Mouse (Mus musculus) adrenal gland, postnatal 14 days (tissue): ENCODE measurements at regions not wholly inside any gene's neighbourhood (a gene's known extent, or its start where the extent isn't known, plus 50 kb on each side); places are given as distances from the start of the nearest gene placed in this dataset.

ENCODE experiments used
- DNase-seq: peaks from one replicate; pipeline ENCODE4 v3.0.0; 2021; ENCODE audit warnings: mixed read lengths

DNA sequence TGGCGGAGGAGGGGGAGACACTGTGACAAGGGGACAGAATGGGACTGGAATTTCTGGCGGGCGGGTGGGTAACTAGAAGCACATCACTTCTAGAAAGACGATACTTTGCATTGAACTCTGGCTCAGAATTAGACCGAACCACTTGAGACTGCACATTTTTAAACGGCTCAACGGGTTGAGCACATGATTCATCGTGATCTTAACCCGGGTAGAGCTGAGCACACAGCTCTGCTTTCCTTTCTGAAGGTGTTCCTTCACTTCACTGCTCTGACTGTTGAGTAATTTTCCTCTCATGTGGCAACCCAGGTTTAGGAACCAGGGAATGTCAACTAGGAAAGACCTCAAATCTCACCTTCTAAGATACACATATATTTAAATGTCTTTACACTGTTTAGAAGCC lies 180.9 kb downstream of the Zfp365 start:
- no peak for DNase-seq

DNA sequence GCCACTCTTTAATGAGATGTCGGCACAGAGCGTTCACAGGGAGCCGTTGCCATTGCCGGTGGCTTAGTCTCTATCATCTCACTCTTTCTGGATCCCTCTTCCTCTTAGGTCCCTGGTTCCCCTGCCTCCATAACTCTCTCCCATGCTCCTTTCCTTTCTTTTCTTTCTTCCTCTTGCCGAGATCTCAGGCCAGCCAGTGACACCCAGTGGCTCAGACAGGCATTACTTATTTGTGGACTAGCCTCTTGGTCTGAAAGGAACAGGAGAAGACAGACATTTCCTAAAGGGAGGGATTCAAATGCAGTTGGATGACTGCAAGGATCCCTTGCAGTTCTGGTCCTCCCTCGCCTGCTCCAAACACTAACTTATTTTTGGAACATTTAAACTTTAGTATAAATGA lies 180.5 kb upstream of the Ado start:
- DNase-seq = peak; percentile 67

DNA sequence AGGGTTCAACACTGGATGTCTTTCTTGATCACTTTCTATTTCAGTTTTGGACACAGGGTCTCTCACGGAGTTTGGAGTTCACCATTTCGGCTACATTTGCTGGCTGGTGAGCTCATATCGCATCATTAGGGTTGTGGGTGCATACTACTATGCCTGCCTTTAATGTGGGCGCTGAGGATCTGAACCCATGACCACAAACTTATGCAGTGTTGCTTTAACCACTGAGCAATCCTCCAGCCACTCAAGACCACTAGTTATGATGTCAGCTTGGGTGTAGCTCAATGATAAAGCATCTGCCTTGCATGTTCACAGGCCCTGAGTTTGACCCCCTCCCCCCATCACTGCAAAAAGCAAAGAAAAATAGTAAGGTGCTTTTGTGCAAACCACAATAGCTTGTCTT lies 178.8 kb upstream of the Ado start:
- no peak for DNase-seq

DNA sequence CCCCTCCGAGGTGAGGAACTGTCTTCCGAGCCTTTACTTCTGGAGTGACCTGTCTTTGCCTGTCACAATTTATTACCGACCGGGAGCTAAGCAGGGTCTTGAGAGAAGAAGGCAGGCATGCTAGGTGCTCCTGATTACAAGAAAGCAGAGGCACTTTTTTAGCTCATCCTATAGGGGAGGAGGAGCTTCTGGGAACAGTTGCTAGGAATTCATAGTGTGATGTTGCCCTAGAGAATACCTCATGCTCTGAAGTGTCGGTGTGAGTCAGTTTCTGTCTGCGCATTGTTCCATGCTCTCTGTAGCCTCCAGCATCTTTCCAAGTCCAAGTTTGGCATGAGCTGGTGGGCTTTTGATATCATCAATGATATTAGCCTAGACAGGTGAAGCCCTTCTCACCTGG lies 178.0 kb upstream of the Ado start:
- no peak for DNase-seq

DNA sequence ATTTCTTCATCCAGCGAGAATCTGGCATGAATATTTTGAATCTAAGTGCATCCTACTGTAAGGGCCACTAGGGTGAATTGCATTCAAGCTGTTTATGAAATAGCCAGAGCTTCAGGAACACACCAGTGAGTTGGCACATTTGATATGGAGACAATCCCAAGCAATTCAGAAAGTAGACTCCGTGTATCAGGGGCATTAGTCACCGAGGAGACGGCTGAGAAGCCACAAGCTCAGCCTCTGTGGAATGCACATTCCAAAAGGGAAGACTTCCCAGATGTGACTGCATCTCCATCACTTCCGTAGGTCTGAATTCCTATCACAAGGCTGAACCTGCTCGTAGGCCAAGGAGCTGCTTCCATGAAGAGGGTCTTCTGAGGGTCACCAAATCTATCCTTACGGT lies 177.6 kb upstream of the Ado start:
- DNase-seq = no peak

DNA sequence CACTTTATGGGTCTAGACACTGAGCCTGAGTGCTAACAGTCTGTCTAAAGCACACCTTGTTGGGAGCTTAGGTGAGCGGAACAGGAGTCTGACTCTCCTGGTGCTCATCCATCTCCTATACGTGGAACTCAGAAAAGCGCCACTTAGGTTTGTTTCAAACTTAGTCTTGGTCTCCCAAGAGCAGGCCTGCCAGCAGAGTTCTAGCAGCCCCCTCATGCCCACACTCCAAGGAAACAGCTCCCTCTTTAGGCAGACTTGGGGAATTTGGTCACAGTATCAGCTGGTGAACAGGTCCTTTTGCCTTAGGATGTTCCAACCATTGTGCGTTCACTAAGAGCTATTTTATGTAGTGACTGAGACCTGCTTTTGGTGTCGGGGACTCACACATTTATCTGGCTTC lies 173.0 kb upstream of the Ado start:
- DNase-seq = peak; percentile 28

DNA sequence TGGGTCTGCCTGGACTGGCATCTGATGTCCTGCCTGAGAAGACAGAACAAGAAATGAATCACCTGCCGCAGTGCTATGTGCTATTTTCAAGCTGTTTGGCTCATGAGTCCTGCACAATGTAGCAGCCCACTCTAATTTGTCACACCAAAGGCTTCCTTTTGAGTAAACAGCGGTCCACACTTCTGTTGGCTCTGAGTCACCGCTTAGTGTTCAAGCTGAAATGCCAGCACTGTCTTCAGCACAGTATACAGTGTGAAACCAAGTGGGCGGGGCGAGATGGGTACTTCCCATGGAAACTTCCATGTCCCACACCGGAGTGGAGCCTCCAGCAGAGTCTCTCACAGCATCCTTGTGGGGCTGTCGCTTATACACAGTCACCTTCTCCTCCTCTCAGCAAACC lies 168.8 kb upstream of the Ado start:
- no peak for DNase-seq

DNA sequence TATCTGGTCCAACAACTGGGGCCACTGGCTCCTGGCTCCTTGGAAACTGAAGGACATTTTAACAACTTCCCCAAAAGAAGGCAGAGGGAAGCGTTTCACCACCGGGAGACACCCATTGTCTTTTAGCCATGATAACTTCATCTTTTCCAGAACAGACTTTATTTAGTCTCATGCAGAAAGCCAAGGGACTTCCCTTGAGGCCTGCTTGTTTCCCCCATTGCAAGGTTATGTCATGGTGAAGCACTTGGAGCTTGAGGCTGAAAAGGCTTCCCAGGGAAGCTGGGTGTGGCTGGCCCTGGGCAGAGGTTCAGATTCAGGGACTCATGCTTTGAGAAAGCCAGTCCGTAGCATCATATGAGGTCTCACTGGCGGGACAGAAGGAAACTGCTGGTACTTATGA lies 166.3 kb upstream of the Ado start:
- DNase-seq = no peak

DNA sequence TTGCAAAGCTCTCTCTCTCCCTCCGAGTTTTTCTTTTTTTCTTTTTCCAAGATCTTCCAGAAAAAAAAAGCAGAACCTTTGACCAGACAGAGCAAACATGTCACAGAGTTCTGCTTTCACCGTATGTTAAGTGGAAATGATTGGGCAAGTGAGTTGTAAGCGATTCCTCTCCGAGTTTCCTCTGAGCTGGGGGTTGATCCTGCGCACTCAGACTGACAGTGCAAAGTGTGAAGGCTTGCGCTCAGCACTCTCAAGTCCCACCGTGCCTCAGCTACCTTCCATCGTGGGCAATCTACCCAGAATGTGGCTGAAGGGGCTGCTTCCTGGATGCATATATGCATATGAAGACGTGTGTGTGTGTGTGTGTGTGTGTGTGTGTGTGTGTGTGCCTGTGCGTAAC lies 164.3 kb upstream of the Ado start:
- no peak for DNase-seq

DNA sequence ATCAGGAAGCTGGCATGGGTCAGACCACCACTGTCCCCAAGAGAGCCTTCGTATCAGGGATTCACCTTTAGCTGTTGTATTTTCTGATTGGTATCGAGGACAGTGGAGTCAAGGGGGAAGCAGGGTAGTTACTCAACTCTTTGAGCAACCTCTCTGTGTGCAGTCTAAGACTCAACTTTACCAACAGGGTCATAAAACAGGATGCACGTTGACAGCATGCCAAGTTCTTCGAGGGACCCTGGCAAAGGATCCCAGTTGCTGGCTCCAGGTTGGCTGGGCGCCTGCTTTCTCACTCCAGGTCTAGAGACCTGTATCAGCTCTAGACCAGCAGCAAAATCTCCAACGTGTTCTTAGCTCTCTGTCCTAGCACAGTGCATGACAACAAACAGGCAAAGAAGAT lies 163.9 kb upstream of the Ado start:
- peak; percentile 48 for DNase-seq

DNA sequence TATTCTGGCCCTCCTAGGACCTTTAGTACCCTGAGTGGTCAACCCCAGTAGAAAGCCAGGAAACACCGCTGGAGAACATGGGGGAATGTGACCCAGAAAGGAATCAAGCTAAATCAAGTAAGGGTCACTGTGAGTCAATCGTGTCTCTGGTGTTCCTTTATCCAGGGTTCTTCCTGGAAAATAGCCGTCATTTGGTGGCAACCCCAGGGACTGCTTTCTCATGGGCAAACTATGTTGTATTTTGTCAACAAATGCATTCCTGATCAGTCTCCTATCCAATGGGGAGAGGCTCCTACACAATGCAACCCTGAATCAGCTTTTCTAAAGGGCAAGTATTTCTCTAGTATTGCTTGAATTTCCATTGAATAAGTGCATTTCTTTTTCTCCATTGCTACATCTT lies 163.2 kb upstream of the Ado start:
- DNase-seq = no peak

DNA sequence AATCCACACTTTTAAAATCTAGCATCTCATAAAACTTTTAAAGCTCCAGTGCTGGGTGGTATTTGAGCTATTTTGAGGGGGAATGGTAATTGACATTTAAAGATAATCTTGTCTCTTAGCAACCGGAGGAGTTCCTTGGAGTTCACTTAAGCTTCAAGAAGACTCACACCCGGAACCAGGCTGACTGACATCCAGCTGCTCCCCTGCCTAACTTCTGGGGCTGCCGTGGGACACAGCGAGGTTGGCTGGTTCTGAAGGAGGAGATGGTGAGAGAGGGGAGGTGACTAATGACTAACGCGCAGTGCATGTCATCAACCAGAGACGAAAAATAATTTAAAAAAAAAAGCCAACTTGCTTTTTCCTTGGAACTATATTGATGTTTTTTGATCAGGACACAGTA lies 157.7 kb upstream of the Ado start:
- DNase-seq = no peak

DNA sequence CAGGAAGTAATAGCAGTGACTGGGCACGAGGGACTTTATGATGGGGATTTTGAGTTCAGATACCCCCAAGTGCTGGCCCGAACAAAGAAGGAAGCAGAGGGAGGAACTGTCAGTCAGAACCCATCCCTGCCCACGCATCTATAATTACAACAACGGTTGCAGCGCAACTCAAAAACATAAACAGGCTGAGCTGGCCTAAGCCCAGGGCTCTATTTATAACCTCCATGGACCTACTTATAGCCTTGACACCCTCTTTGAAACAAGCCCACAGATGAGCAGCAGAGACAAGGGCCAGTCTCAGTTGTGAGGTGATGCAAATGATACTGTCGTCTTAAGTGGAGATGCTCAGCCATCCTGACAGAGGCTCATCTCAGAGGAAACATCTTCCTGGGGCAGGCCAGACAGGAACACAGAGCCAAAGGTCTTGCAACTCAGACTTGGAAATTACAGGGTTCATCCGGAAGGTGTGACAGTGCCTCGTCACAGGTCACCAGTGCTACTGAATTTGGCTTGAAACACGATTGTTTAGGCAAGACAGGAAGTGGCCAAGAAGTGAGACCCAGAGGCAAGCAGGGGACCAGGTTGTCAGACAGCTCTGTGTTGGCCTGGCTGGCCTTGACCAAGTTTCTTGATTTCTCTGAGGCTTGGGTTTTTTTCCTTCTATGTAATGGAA lies 154.2 kb upstream of the Ado start:
- no peak for DNase-seq

DNA sequence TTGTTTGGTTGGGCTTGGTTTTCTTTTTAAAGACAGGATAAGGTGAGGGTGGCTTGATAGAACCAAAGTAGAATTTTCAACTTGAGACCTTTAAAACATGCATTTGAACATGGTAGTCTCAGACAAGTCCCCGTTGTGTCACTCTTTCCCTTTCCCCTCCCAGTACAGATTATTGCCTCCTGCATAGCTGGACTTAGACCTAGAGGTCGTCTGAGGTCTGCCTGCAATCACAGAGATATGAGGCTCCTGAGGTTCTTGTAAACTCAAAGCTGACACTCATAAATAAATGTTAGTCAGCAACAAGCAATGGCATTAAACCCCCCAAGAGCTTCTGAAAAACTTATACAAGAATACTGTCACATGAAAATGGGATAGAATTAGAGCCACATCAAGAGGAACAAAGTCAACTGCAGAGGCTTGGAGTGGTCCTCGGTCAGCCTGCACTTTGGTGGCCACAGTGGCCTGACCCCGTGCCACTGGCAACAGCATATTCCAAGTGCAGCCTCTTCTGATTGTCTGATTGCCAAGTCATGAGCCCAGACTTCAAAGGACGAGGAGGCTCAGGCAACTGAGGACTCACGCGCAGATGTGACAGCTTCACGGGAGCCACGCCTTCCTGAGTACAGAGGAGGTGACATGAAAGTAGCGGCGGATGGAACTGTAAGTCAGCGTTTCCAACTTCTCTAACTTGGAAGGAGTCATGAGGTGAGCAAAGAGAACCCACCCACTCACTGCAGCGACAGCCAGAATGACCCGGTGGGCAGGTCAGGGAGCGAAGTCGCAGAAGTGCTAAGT lies 148.8 kb upstream of the Ado start:
- DNase-seq = no peak

DNA sequence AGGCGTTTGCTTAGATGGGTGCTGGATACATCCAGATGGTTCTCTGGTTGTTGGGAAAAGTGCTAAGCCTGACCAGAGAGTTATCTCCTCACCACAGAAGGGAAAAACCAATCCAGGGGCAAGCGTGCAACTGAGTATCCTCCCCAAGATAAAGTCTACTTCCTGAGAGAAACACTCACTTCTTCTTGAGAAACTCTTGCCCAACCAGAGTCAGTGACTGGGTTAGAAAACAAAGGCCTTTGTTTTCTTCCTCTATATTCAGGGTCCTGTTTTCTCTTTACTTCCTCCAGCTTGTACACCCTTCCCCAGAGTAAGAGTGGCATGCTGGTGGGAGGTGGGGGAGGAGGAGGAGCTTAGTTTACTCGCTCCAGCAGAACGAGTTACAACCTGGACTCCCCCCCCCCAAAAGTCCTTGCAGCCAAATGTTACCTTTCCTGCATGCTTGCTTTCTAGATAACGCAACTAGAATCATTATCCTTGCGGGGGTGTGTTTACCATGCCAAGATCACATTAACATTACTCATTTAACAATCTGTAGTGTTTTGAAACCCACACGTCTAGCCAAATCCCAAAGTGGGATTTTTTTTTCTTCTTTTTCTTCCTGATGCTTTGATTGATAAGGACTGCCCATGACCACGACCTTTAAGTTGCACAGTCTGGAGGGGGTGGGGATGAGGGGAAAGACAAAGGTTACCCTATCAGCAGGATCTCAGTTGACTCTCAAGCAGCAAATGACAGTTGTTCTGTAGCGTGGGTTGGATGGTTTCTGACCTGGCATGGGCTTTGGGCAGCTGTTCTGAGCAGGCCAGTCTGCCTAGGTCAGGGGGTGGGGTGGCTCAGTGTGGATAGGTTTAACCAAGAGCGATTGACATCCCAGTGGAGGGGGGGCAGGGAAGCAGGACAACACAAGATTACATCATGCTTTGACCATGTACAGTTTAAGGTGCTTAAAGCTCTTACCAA lies 147.4 kb upstream of the Ado start:
- DNase-seq = no peak

DNA sequence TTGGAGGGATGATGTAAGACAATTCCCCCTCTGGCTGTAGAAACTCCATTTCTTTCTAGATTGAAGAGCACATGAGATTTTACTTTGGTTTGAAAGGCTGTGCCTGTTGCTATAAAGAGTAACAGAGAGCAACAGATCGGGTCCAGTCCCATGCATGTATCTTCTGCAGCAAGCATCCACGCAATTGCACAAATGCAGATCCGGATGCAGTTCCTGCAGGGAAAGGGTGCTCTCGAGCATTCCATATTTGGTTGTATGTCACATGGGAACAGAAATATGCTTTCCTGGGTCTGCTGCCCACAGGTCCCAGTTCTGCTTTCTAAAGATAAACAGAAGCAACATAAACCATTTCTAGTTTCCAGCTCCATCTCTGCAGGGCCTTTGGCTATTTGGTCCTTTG lies 146.0 kb upstream of the Ado start:
- DNase-seq = no peak

DNA sequence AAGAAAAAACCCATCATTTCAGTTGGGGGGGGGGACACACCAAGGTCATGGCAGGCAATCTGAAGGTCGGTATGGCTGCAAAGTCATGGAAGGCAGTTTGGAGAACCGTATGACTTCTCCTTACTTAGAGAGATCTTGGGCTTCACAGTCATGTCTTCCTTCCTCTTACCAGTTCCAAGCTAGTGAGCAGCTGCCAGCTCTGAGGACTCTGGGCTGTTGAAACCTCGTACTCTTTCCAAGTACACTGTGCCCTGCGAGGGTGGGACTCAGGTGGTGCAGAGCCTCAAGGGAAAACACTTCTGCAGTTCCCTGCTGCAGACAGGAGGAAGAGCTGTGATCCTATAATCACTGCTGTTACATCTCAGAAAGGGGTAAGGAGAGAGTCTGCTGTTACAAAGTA lies 144.8 kb upstream of the Ado start:
- no peak for DNase-seq

DNA sequence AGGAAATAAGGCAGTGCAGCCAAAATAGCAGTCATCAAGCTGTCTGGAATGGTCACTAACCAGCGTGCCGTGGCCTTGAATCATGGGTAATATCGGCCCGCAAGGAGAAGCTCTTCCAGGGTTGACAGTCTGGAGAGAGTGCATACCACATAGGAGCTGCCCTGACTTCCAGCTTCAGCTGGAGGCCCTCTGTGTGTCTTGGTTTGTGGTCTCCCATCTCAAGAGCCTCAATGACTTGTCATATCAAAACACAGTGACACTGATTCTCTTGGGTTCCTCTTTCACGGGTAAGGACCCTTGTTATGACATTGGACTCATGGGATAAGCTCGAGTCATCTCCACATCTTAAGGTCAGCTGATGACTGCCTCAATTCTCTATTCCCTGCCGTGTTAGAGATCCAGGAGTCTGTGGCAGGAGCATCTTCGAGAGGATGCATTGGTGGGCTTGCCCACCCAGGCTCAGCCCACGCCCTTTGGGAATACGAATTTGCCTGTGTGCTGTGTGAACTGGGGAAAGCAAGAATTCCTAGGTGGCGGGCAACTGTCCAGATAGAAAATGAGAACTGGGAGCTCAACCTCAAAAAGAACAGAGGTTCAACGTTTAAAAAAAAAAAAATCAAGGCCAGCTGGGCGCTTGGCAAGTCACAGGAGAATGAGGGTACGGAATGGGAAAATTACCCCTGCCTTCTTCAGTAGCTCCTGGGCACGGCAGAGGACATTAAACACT lies 141.4 kb upstream of the Ado start:
- DNase-seq = no peak

DNA sequence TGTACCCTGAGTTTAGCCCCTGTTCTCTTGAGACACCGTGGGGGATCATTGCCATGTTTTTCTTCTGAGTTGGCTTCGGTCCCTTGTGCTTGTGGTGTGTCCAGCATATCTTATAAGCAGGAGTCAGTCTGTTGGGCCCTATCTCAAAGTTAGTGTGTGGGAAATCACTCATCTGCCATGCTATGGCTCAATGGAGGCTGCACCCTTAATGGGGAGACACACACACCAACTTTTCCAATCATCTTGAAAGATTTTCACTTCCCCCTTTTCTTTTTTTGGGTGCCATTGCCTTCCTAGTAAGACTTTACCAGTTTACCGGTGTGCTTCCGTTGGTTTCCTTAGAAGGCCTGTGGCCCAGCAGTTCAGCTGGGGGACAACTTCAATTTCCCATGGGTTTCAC lies 130.6 kb upstream of the Ado start:
- no peak for DNase-seq

DNA sequence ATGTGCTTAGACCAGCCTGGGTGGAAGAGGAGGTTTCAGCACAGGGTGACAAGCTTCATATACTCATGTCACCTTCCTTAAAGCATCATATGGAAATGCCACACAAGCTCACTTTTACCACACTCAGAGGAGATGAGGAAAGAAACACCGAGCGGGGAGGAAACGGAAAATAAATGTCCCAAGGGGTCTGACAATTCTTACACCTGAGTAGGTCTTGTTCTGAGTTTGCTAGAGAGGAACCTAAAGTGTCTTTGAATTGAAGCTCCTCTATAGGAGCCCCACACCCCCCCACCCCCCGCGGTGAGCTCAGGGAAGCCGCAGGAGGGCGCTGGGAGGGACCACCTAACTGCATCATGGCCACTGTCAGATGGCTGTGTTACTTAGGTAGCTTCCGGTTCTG lies 124.7 kb upstream of the Ado start:
- no peak for DNase-seq

DNA sequence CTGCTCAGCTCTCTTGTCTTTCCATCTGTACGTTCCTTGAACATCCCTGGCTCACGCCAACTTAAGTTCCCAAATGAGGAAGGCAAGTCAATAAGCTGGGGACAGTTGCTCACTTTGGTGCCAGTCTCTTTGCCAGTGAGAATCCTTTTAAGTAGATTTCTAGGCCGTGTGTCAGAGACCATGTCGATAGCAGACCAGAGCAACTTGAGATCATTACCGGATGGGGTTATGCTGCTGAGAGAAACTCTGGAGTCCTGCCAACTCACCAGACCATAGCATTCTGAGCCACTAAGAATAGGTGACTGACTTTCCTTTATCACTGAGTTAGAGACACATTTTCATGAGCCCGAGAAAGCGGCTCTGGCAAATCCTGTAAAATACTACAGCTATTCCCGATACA lies 123.5 kb upstream of the Ado start:
- DNase-seq = no peak

DNA sequence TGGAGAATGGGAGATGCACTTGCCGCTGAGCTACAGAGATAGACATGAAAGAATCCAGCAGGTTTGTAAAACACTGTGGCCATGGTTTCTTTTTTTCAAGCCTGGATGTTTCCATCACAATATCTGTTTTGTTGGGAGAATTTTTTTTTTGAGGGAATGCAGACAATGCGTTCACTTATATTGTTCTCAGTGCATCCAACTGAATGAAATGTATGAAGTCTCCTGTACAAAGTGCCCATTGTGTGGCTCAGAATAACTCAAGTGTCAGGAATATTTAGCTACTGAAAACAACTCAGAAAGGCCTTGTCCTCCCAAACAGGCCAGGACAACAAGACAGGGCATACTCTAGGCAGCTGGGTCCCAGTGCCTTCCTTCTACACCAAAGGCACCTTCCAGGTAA lies 120.3 kb upstream of the Ado start:
- no peak for DNase-seq

DNA sequence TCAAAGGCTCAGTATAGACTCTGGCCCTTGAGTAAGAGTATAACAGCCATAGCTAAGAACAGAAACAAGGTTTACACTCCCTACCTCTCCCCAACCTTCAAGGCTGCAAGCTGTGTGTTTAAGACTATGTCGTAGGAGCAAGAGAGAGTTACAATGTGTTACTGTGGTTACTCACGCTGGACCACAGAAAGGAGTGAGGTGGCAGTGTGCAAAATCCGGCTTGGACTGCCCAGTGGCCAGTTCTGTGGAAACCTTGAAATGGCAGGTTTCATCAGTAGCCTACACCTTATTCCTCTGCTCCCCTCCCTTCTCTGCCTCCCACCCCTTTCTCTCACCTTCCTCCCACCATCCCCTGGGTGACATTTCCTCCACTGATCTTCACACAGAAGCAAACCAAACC lies 114.3 kb upstream of the Ado start:
- no peak for DNase-seq
